Mouse (Mus musculus) heart, embryonic 10.5 days (tissue): ENCODE measurements around the gene Gm9733. TPM values are rescaled to one million over a fixed set of nuclear protein-coding genes. Genes with fewer than 3 reads are reported as not detected.

Source experiments
- polyA plus RNA-seq: library from polyadenylated mRNA; unstranded; fragments of >200 nt; fragmentation: Nextera tagmentation; extraction: Ambion mirVana; gene quantifications from 2 replicates; pipeline ENCODE4 v1.2.1, GENCODE M21; 2016

Gene Gm9733
- polyA plus RNA-seq, 1 experiment from 2014 or later = not detected

Other genes with a start within 250 kb of the Gm9733 start
- not detected in 2 replicates for gene Sirpb1a, start 94.2 kb upstream of the Gm9733 start, polyA plus RNA-seq
- not detected in 2 replicates for gene Sirpb1b, start 242.8 kb upstream of the Gm9733 start, polyA plus RNA-seq